Mouse (Mus musculus): Measurements from ENCODE around the gene Adamts4.
"Not testable (repeated sequence)": the region's sequence is repeated elsewhere in the genome, so short reads cannot be mapped to it uniquely, and the experiment has no call there.

The Adamts4 gene

GRCm38 (mm10) chr1:171306157-171306556 lies 55.9 kb downstream of the Adamts4 start:
- not testable (repeated sequence) for DNase-seq (ENCODE audit: low read depth, low spot score)

- DNase-seq (ENCODE audit: low read depth, low spot score): no peak
Measured at GRCm38 (mm10) chr1:171309321-171309720, 59.1 kb downstream of the Adamts4 start.
